Mouse (Mus musculus): ENCODE results near the gene Kcnh2. TPM values are rescaled to one million over a fixed set of nuclear protein-coding genes. Genes with fewer than 3 reads are reported as not detected.

Kcnh2 gene
- polyA plus RNA-seq, 1 experiment = 23.6 TPM

DNA sequence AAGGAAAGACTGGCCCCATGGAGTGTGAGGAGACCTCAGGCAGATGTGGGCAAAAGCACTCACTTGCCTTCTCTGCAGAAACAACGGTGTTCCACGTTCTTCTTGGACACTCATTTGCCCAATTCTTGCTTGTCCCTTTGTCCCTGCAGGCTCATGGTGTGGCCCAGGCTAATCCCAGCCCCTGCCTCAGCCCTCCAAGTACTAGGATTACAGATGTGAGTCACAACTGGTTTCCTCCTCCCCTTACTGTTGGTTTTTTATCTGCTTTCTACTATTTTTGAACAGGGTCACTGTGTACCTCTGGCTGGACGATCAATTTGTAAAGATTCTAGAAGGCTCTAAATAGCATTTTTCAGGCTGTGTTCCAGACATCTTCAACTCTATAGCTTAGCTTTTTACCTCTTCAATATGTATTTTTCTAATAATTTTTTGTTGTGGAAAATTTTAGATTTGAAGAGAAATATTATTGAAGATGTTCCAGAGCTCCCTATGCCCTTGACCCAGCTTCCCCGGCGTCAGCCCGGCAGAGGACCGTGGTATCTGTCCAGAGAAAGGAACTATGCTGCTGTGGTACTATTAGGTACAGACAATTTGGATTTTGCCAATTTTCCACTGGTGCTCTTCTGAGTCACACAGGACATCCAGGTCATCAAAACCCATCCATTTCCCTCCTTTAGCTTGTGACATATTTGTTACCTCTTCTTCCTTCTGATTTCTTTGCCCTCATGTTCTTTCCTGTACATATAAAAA is 65.0 kb downstream of the Kcnh2 start:
- no peak for TF ChIP-seq POLR2A (IDR thresholded peaks at IDR 0.05; ENCODE audit: control insufficient read depth, low read depth, low read length)
- no peak for TF ChIP-seq CTCF (IDR thresholded peaks at IDR 0.05; ENCODE audit: control insufficient read depth, insufficient read depth, insufficient replicate concordance, low read depth, low read length)
- H3K27me3 ChIP-seq (ENCODE audit: control insufficient read depth, insufficient read depth, low read length) = no peaks in the 10 kb centered on the region
- no peaks in the 10 kb centered on the region for H3K36me3 ChIP-seq (ENCODE audit: control insufficient read depth, insufficient read depth, low read length)
- H3K27ac ChIP-seq (ENCODE audit: control insufficient read depth, insufficient read depth, low read depth, low read length) = peak overlapping the region; percentile 55
- no peak overlapping the region for H3K4me3 ChIP-seq (ENCODE audit: control insufficient read depth, low read depth, low read length)
- H3K4me1 ChIP-seq (ENCODE audit: control insufficient read depth, insufficient read depth, low read length) = peaks cover 2% of the 10 kb centered on the region; the same call in 1 of the 2 replicates

DNA sequence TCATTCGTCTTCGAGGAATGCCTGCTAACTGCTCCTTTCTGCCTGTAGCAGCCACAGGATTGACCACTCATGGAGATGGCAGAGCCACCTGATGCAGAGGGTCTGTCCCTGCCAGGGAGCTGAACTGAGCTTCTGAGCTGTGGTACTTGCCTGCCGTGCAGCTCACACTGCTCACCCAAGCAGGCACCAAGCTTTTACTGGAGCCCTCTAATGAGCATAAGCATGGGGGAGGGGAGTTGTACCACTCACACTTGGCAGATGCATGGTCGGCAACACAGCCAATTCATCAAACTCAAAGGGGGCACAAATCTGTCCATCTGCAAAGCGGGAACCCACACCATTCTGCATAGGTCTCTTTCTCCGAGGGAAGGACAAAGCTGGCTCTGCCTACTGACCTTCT is 67.3 kb downstream of the Kcnh2 start:
- Histone ChIP-seq H3K27me3 (ENCODE audit: control insufficient read depth, insufficient read depth, low read length) (no peaks in the 10 kb centered on the region), H3K27ac (ENCODE audit: control insufficient read depth, insufficient read depth, low read depth, low read length) (no peak overlapping the region), H3K4me3 (ENCODE audit: control insufficient read depth, low read depth, low read length) (no peak overlapping the region), H3K36me3 (ENCODE audit: control insufficient read depth, insufficient read depth, low read length) (no peaks in the 10 kb centered on the region), H3K4me1 (ENCODE audit: control insufficient read depth, insufficient read depth, low read length) (peaks cover 2% of the 10 kb centered on the region; the same call in 1 of the 2 replicates)
- TF ChIP-seq CTCF (IDR thresholded peaks at IDR 0.05; ENCODE audit: control insufficient read depth, insufficient read depth, insufficient replicate concordance, low read depth, low read length) (no peak), POLR2A (IDR thresholded peaks at IDR 0.05; ENCODE audit: control insufficient read depth, low read depth, low read length) (no peak)

DNA sequence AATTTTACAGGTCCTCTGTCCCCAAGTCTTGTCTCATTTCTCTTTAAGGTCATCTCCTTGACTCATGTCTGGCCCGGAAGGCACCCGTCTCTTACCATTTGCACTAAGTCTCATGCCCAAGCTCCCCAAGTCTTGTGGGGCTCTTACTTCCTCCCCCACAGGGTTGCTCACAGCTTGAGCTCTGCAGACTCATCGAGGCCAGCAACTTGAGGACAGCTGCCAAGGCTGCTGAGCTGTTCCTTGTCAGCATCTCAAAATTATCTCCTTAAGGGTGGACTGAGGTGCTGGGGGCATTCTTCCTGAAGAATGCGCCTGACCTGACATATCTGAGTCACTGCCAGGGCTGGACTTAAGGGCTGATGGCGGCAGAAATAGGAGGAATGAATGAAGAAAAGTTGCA is 68.2 kb downstream of the Kcnh2 start:
- no peaks in the 10 kb centered on the region for H3K36me3 ChIP-seq (ENCODE audit: control insufficient read depth, insufficient read depth, low read length)
- no peak overlapping the region for H3K4me3 ChIP-seq (ENCODE audit: control insufficient read depth, low read depth, low read length)
- no peaks in the 10 kb centered on the region for H3K27me3 ChIP-seq (ENCODE audit: control insufficient read depth, insufficient read depth, low read length)
- no peak overlapping the region for H3K27ac ChIP-seq (ENCODE audit: control insufficient read depth, insufficient read depth, low read depth, low read length)
- TF ChIP-seq POLR2A (IDR thresholded peaks at IDR 0.05; ENCODE audit: control insufficient read depth, low read depth, low read length) (no peak), CTCF (IDR thresholded peaks at IDR 0.05; ENCODE audit: control insufficient read depth, insufficient read depth, insufficient replicate concordance, low read depth, low read length) (no peak)
- H3K4me1 ChIP-seq (ENCODE audit: control insufficient read depth, insufficient read depth, low read length) = peaks cover 2% of the 10 kb centered on the region; the same call in 1 of the 2 replicates

DNA sequence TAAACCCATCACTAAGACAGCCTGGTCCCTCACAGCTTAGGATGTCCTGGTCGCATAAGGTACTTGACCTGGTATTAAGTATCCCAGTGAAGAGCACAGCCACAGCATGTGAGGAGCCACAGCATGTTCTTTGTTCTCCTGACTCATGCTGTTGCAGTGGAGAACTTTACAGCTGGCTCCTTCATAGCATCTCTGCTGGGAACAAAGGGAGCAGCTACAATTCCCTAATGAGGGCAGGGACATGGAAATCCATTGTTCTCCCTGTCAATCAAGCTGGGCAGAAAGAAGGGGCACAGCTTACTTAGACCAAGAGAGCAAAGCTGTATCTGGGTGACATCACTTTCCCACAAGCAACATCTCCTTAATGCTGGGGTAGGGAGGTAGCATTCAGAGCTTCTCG is 70.9 kb downstream of the Kcnh2 start:
- Histone ChIP-seq H3K27ac (ENCODE audit: control insufficient read depth, insufficient read depth, low read depth, low read length) (no peak overlapping the region), H3K4me1 (ENCODE audit: control insufficient read depth, insufficient read depth, low read length) (no peaks in the 10 kb centered on the region), H3K27me3 (ENCODE audit: control insufficient read depth, insufficient read depth, low read length) (no peaks in the 10 kb centered on the region), H3K36me3 (ENCODE audit: control insufficient read depth, insufficient read depth, low read length) (no peaks in the 10 kb centered on the region), H3K4me3 (ENCODE audit: control insufficient read depth, low read depth, low read length) (no peak overlapping the region)
- no peak for TF ChIP-seq POLR2A (IDR thresholded peaks at IDR 0.05; ENCODE audit: control insufficient read depth, low read depth, low read length)
- TF ChIP-seq CTCF (IDR thresholded peaks at IDR 0.05; ENCODE audit: control insufficient read depth, insufficient read depth, insufficient replicate concordance, low read depth, low read length) = no peak

DNA sequence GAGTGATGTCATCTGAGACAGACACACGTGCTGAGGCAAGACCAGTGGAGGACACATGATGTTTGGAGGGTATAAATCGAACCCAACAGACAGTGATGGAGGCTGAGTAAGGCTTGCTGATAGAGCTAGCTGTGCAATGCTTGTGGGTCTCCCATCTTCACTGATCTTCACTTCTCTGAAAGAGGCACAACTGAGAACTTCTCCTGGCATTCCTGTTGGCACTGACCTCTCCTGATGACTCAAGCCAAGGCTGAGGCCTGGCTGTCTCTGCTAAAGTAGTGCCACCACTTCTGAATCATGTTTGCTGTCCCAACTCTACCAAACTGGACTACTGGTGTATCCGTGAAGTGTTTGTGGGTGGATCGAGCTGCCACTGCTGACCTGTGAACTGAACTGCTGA is 71.9 kb downstream of the Kcnh2 start:
- Histone ChIP-seq H3K27ac (ENCODE audit: control insufficient read depth, insufficient read depth, low read depth, low read length) (no peak overlapping the region), H3K4me1 (ENCODE audit: control insufficient read depth, insufficient read depth, low read length) (no peaks in the 10 kb centered on the region), H3K4me3 (ENCODE audit: control insufficient read depth, low read depth, low read length) (no peak overlapping the region), H3K36me3 (ENCODE audit: control insufficient read depth, insufficient read depth, low read length) (no peaks in the 10 kb centered on the region), H3K27me3 (ENCODE audit: control insufficient read depth, insufficient read depth, low read length) (no peaks in the 10 kb centered on the region)
- TF ChIP-seq CTCF (IDR thresholded peaks at IDR 0.05; ENCODE audit: control insufficient read depth, insufficient read depth, insufficient replicate concordance, low read depth, low read length) = no peak

DNA sequence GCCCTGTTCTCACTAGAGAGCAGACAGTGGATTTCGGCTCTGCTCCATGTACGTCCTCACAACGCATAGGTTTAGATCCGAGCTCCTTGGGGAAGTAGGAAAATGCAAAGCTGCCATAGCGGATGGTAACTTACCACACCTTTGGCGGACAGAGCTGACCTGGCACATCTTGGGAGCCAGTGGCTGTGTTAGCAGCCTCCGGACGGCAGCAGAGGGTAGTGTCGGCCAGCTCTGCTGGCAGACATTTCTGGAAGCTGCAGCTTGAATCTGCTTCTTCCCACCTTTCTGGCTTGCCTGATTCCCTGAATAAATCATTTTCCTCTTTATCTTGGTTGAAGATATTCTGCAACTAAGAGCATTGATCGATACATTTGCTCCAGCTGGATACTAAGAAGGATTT is 73.2 kb downstream of the Kcnh2 start:
- no peaks in the 10 kb centered on the region for H3K36me3 ChIP-seq (ENCODE audit: control insufficient read depth, insufficient read depth, low read length)
- H3K4me1 ChIP-seq (ENCODE audit: control insufficient read depth, insufficient read depth, low read length) = no peaks in the 10 kb centered on the region
- H3K27me3 ChIP-seq (ENCODE audit: control insufficient read depth, insufficient read depth, low read length) = no peaks in the 10 kb centered on the region
- H3K27ac ChIP-seq (ENCODE audit: control insufficient read depth, insufficient read depth, low read depth, low read length) = no peak overlapping the region
- H3K4me3 ChIP-seq (ENCODE audit: control insufficient read depth, low read depth, low read length) = no peak overlapping the region
- TF ChIP-seq POLR2A (IDR thresholded peaks at IDR 0.05; ENCODE audit: control insufficient read depth, low read depth, low read length) = no peak
- TF ChIP-seq CTCF (IDR thresholded peaks at IDR 0.05; ENCODE audit: control insufficient read depth, insufficient read depth, insufficient replicate concordance, low read depth, low read length) = no peak

DNA sequence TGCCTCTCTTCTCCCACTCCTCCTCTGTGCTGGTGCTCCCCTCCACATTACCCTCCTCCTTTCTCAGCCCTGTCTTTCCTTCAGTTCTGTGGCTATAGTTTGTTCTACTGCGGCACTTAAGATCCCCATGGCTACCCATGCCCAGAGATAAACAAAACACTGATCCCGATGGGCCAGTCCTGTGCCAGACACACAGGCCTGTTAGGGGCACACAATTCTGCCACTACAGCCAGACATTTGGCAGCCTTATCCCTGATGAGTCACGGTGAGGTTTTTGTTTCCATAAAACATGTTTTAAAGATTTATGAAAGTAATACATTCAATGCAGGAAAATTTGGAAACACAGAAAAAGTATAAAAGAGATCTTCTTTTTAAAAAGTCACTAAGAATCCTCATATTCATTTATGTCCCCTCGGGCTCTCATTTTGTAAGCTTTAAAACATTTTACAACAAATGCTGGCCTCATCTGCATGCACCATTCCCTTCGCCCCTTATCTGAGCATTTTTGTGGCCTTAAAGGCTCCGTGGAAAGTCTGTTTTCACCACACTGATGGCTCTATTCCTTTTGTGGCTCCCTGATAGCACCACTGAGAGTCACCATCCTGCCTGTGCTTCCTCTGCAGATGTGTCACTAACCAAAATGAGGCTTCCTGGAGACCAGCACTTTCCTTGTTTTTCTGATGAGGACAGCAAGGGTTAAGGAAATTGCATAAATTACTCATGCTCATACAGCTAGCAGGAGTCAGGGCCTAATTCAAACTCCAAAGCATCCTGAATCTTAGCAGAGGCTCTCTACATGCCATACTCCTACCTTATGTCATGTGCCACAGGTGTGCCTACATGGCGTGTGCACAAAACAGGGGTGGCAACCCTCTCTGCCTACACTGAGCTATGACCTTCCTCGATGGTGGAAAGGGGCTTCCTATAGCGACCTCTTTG is 77.5 kb downstream of the Kcnh2 start:
- Histone ChIP-seq H3K4me3 (ENCODE audit: control insufficient read depth, low read depth, low read length) (no peak overlapping the region), H3K4me1 (ENCODE audit: control insufficient read depth, insufficient read depth, low read length) (no peaks in the 10 kb centered on the region), H3K27me3 (ENCODE audit: control insufficient read depth, insufficient read depth, low read length) (no peaks in the 10 kb centered on the region), H3K27ac (ENCODE audit: control insufficient read depth, insufficient read depth, low read depth, low read length) (no peak overlapping the region), H3K36me3 (ENCODE audit: control insufficient read depth, insufficient read depth, low read length) (no peaks in the 10 kb centered on the region)
- TF ChIP-seq POLR2A (IDR thresholded peaks at IDR 0.05; ENCODE audit: control insufficient read depth, low read depth, low read length) = no peak
- no peak for TF ChIP-seq CTCF (IDR thresholded peaks at IDR 0.05; ENCODE audit: control insufficient read depth, insufficient read depth, insufficient replicate concordance, low read depth, low read length)

Data from testis, adult 2 months (tissue).